Comparison of ENCODE assay signal across 9 mouse cellular contexts in the genomic region with DNA sequence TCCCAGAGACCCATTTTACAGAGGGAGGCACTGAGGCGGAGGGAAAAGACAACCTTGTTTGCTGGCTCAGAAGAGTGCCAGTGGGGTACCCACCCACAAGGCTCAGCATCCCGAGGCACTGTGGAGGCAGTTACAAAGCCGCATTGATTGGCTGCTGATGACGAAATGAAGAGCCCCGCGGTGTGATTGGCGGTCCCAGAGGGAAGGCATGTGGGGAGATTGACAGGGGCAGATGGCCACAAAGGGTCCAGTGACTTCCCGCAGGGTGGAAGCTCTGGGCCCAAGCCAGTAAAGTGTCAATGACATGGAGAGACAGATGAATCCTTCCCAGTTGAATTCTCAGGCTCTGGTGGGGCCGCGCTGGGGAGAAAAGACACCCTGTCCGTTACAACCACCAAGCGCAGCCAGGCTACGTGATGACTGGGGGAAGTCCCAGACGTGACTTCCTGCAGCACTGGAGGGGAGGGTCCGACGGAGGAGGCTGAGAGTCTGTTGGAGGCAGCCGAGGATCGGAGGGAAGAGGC. TPM values are rescaled to one million over a fixed set of nuclear protein-coding genes. Genes with fewer than 3 reads are reported as not detected.
DNase-seq lines count a peak whose midpoint lies in the region; ATAC-seq and TF ChIP-seq lines count a peak whose summit lies in the region.
"Had no signal": no experiment of that assay in that cellular context is flagged by ENCODE, and none has a peak within 500 bp of the region (broad histone marks: within the 10 kb centered on the region; RNA-seq: fewer than 3 reads in every experiment).

No protein-coding gene starts in this region.

- H3K27ac ChIP-seq in kidney, embryonic 16.5 days (ENCODE audit: low read length): no peak overlapping the region
- H3K27ac ChIP-seq in heart, embryonic 12.5 days (ENCODE audit: poor library complexity, severe bottlenecking): peak overlapping the region; percentile 3; the same call in 1 of the 2 replicates
- peak overlapping the region; percentile 86 for H3K27ac ChIP-seq in layer of hippocampus, adult 2 months
- no peak overlapping the region for H3K27ac ChIP-seq in lung, postnatal 0 days (ENCODE audit: low read length)
- H3K27ac ChIP-seq: macrophage had no signal

- no peak for TF ChIP-seq CTCF in layer of hippocampus, adult 2 months (conservative IDR thresholded peaks at IDR 0.05)
- no peak for TF ChIP-seq CTCF in lung, postnatal 0 days (IDR thresholded peaks at IDR 0.05)

- no peak for TF ChIP-seq EP300 in lung, postnatal 0 days (IDR thresholded peaks at IDR 0.05)

- no peak overlapping the region for H3K4me3 ChIP-seq in kidney, embryonic 16.5 days (ENCODE audit: low read length)
- peak overlapping the region; percentile 5; the same call in 1 of the 2 replicates for H3K4me3 ChIP-seq in heart, embryonic 12.5 days
- peak overlapping the region; percentile 53 for H3K4me3 ChIP-seq in layer of hippocampus, adult 2 months
- no peak overlapping the region for H3K4me3 ChIP-seq in lung, postnatal 0 days (ENCODE audit: low read depth, low read length)

- peaks cover 39% of the 10 kb centered on the region for H3K36me3 ChIP-seq in kidney, embryonic 16.5 days (ENCODE audit: insufficient read depth, low read length)
- peaks cover 44% of the 10 kb centered on the region for H3K36me3 ChIP-seq in heart, embryonic 12.5 days
- H3K36me3 ChIP-seq in lung, postnatal 0 days (ENCODE audit: insufficient read depth, low read length): peaks cover 14% of the 10 kb centered on the region; the same call in 1 of the 2 replicates

- no peaks in the 10 kb centered on the region for H3K27me3 ChIP-seq in kidney, embryonic 16.5 days (ENCODE audit: insufficient read depth, low read length)
- H3K27me3 ChIP-seq in heart, embryonic 12.5 days (replicated peaks): no peaks in the 10 kb centered on the region
- H3K27me3 ChIP-seq in lung, postnatal 0 days (replicated peaks; ENCODE audit: insufficient read depth, low read length): no peaks in the 10 kb centered on the region

- H3K9ac ChIP-seq in kidney, embryonic 16.5 days (replicated peaks; ENCODE audit: low read length): 0 out of 2 replicates have a peak overlapping the region, but pooled peaks have one; percentile 22
- no peak overlapping the region for H3K9ac ChIP-seq in heart, embryonic 12.5 days
- H3K9ac ChIP-seq in lung, postnatal 0 days (replicated peaks; ENCODE audit: low read depth): no peak overlapping the region

- 18% methylated on average over 18 of the region's 18 CpGs for WGBS in kidney, embryonic 16.5 days
- WGBS in heart, embryonic 12.5 days: 10% methylated on average over 18 of the region's 18 CpGs
- 18% methylated on average over 18 of the region's 18 CpGs for WGBS in lung, postnatal 0 days

- DNase-seq in kidney, adult 9 months: no peak
- DNase-seq in embryo, embryonic 10.5 days (ENCODE audit: low spot score): peak; percentile 80
- DNase-seq in layer of hippocampus, adult 2 months (ENCODE audit: low spot score in 2 of 2): peak; percentile 73 to 89
- DNase-seq in lung, postnatal 0 days (ENCODE audit: low spot score): peak; percentile 80
- peak; percentile 80 to 81 for DNase-seq in right cerebral cortex, adult 2 months (ENCODE audit: low spot score in 2 of 2)
- DNase-seq in urinary bladder, postnatal 4 days (ENCODE audit: low spot score in 2 of 2): no peak

- peak; percentile 26 for ATAC-seq in kidney, embryonic 16.5 days (ENCODE audit: low FRiP score, low TSS enrichment)
- ATAC-seq in heart, embryonic 12.5 days (ENCODE audit: insufficient number of reproducible peaks, low FRiP score): 0 out of 2 replicates have a peak, but pooled peaks have one; percentile 34
- peak; percentile 79 for ATAC-seq in lung, postnatal 0 days

- H3K4me2 ChIP-seq in kidney, embryonic 16.5 days (replicated peaks; ENCODE audit: low read depth, low read length): peak overlapping the region; percentile 9; the same call in 1 of the 2 replicates
- peak overlapping the region; percentile 47 for H3K4me2 ChIP-seq in heart, embryonic 12.5 days
- 0 out of 2 replicates have a peak overlapping the region, but pooled peaks have one; percentile 6 for H3K4me2 ChIP-seq in lung, postnatal 0 days (replicated peaks; ENCODE audit: low read depth, low read length)

- H3K4me1 ChIP-seq in kidney, embryonic 16.5 days (ENCODE audit: insufficient read depth, low read length): peaks cover 17% of the 10 kb centered on the region
- H3K4me1 ChIP-seq in heart, embryonic 12.5 days (replicated peaks): peaks cover 18% of the 10 kb centered on the region
- H3K4me1 ChIP-seq in lung, postnatal 0 days (ENCODE audit: insufficient read depth, low read depth, low read length): 0 out of 2 replicates have a peak, but pooled peaks cover 3% of the 10 kb centered on the region

- H3K9me3 ChIP-seq in kidney, embryonic 16.5 days (ENCODE audit: low read length): no peaks in the 10 kb centered on the region
- no peaks in the 10 kb centered on the region for H3K9me3 ChIP-seq in heart, embryonic 12.5 days (replicated peaks)
- no peaks in the 10 kb centered on the region for H3K9me3 ChIP-seq in lung, postnatal 0 days (ENCODE audit: low read length)

RNA-seq across cellular contexts. Expression of gene Fscn1, which starts 14.5 kb away (rescaled TPM):
- polyA plus RNA-seq in kidney, embryonic 16.5 days (2015; fragmentation: Nextera tagmentation; extraction: Ambion mirVana): 302 and 349 TPM in 2 replicates
- polyA plus RNA-seq in heart, embryonic 12.5 days (2016; fragmentation: Nextera tagmentation; extraction: Ambion mirVana): 201 and 205 TPM in 2 replicates
- total RNA-seq in layer of hippocampus, adult 2 months (2021): 100 to 1,000 TPM; 172 to 173 TPM
- polyA plus RNA-seq in lung, postnatal 0 days (2015; fragmentation: Nextera tagmentation; extraction: Ambion mirVana): 69.1 and 81.4 TPM in 2 replicates

Comparison
In these comparisons a context has a peak if more than half of its experiments do, and no peak if none do; other contexts are left out.
1. ATAC-seq: peak in every context shown above with its lines; median percentile 79 in lung, postnatal 0 days; 34 in heart, embryonic 12.5 days; 26 in kidney, embryonic 16.5 days.
2. H3K27ac ChIP-seq: peak in heart, embryonic 12.5 days (single experiment) and layer of hippocampus, adult 2 months (single experiment); none in kidney, embryonic 16.5 days (single experiment) and lung, postnatal 0 days (single experiment).
3. H3K4me3 ChIP-seq: peak in heart, embryonic 12.5 days (single experiment) and layer of hippocampus, adult 2 months (single experiment); none in kidney, embryonic 16.5 days (single experiment) and lung, postnatal 0 days (single experiment).
4. DNase-seq: peak in embryo, embryonic 10.5 days (single experiment), layer of hippocampus, adult 2 months (2 of 2), lung, postnatal 0 days (single experiment) and right cerebral cortex, adult 2 months (2 of 2); none in kidney, adult 9 months (single experiment) and urinary bladder, postnatal 4 days (0 of 2).
5. Peak in every context shown above with its lines, with median percentiles within 50 percentile points of each other: H3K4me2 ChIP-seq.